Mouse (Mus musculus) skeletal muscle tissue, postnatal 0 days (tissue): ENCODE results near the gene Akap12. TPM values are rescaled to one million over a fixed set of nuclear protein-coding genes. Genes with fewer than 3 reads are reported as not detected.

Experiments
- polyA plus RNA-seq: library from polyadenylated mRNA; unstranded; fragments of >200 nt; fragmentation: Nextera tagmentation; extraction: Ambion mirVana; gene quantifications from 2 replicates; pipeline ENCODE4 v1.2.1, GENCODE M21; 2015

Gene Akap12
- polyA plus RNA-seq, result 29.1 and 34.0 TPM in 2 replicates

DNA sequence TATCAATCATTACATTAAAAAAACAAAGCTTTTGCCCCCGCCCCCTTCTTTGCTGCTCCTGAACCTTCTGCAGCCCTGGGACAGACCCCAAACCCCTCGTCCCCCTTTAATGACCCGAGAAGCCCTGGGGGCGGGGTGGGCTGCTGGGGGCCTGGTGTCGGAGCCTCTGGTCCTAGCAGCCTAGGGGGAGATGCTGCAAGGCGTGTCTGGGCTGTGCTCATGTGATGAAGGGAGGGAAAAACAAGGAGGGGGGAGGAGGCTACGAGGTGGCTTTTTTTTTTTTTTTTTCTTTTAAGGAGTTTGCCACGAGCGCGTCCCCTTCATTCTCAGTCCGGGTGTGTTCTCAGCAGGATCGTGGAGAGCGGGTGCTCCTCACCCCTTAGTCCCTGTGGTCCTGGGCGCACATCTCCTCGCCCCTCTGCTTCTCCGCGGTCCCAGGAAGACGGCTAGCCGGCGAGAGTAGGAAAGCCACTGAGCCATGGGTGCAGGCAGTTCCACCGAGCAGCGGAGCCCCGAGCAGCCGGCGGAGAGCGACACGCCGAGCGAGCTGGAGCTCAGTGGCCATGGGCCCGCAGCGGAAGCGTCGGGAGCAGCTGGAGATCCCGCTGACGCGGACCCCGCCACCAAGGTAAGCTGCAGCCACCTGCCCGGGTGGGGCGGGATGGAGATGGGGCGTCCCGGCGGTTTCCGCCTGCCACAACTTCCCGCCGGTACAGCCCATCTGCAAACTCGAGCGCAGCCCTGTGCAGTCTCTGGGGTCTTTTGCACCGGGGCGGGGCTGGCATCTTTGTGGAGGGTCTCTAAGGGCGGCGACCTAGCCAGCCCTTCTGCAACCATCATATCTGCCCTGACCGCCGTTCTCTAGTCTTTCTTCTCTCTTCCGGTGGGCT is at the start of gene Akap12:
Gene Akap12 (plus strand): TSS at position 340 of the 890 bp plus-strand sequence.

DNA sequence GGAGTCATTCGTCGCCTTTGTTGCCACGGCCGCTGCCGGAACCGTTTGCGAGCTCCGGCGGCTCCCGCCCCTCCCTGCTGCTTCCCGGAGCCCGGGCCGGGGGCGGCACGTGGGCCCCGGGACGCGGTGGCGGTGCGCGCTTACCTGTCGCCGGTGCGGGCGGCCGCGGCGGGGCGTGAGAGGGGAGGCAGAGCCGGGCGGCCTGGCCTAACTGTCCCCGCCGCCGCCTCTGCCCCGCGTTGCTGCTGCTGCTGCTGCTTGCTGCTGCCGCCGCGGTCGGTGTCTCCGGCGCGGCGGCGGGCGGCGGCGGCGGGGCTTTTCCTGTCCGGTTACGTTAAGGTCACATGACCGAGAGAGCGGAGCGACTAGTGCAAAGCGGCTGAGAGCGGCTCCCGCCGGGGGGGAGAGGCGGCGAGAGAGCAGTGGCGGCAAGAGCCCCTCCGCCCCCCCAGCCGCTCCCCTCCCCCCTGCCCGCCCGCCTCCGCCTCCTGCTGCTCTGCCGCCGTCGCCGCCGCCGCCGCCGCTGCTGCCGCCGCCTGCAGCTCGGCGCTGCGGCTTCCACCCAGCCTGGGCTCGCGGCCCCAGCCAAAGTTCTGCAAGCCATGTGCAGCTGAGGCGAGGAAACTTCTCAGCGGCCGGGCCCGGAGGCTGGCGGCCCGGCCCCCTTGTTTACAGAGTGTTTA is 121.7 kb downstream of the Akap12 start, which contains the start of gene Zbtb2:
Gene Zbtb2 (minus strand): TSS at position 408 of the 683 bp plus-strand sequence.

Other genes starting within 250 kb of the Akap12 start
- gene Zbtb2, start 121.7 kb downstream of the Akap12 start, polyA plus RNA-seq, result 4.8 and 5.8 TPM in 2 replicates
- gene Rmnd1, start 166.0 kb downstream of the Akap12 start, polyA plus RNA-seq, result 45.3 and 46.2 TPM in 2 replicates
- gene Armt1, start 166.1 kb downstream of the Akap12 start, polyA plus RNA-seq, result 7.5 and 9.1 TPM in 2 replicates
- not detected in 2 replicates for gene Ccdc170, start 216.1 kb downstream of the Akap12 start, polyA plus RNA-seq